Mouse (Mus musculus): ENCODE results near the gene Kif1a. TPM values are rescaled to one million over a fixed set of nuclear protein-coding genes. Genes with fewer than 3 reads are reported as not detected.

The Kif1a gene
- polyA plus RNA-seq, 1 experiment from 2014 or later: 8.3 TPM

- Histone ChIP-seq H3K27me3 (replicated peaks; ENCODE audit: control insufficient read depth, insufficient read depth, low read length) (peaks cover 38% of the 10 kb centered on the region), H3K9me3 (ENCODE audit: control insufficient read depth) (no peaks in the 10 kb centered on the region), H3K9ac (ENCODE audit: low read depth, low read length) (0 out of 2 replicates have a peak overlapping the region, but pooled peaks have one; percentile 13), H3K4me1 (replicated peaks; ENCODE audit: control insufficient read depth, insufficient read depth, low read length) (0 out of 2 replicates have a peak, but pooled peaks cover 7% of the 10 kb centered on the region), H3K27ac (ENCODE audit: low read depth, low read length) (no peak overlapping the region), H3K4me3 (ENCODE audit: low read depth, low read length) (peak overlapping the region; percentile 43), H3K4me2 (replicated peaks; ENCODE audit: low read depth) (peak overlapping the region; percentile 72), H3K36me3 (ENCODE audit: control insufficient read depth, insufficient read depth) (no peaks in the 10 kb centered on the region)
- 2% methylated on average over 49 of the region's 49 CpGs for WGBS
- TF ChIP-seq CTCF (IDR thresholded peaks at IDR 0.05; ENCODE audit: low read depth): no peak
- ATAC-seq: peak; percentile 26; the same call in 1 of the 2 replicates
Measured at GRCm38 (mm10) chr1:93100576-93101491, 917 bp downstream of the Kif1a start.

- Histone ChIP-seq H3K4me1 (replicated peaks; ENCODE audit: control insufficient read depth, insufficient read depth, low read length) (0 out of 2 replicates have a peak, but pooled peaks cover 7% of the 10 kb centered on the region), H3K27me3 (replicated peaks; ENCODE audit: control insufficient read depth, insufficient read depth, low read length) (peaks cover 38% of the 10 kb centered on the region), H3K36me3 (ENCODE audit: control insufficient read depth, insufficient read depth) (no peaks in the 10 kb centered on the region), H3K9ac (ENCODE audit: low read depth, low read length) (0 out of 2 replicates have a peak overlapping the region, but pooled peaks have one; percentile 13), H3K9me3 (ENCODE audit: control insufficient read depth) (no peaks in the 10 kb centered on the region), H3K27ac (ENCODE audit: low read depth, low read length) (no peak overlapping the region), H3K4me2 (replicated peaks; ENCODE audit: low read depth) (peak overlapping the region; percentile 72), H3K4me3 (ENCODE audit: low read depth, low read length) (peak overlapping the region; percentile 43)
- WGBS: 4% methylated on average over 18 of the region's 18 CpGs
- peak; percentile 25; the same call in 1 of the 2 replicates for ATAC-seq
- TF ChIP-seq CTCF (IDR thresholded peaks at IDR 0.05; ENCODE audit: low read depth): no peak
Measured at GRCm38 (mm10) chr1:93100243-93100575, 1.5 kb downstream of the Kif1a start.

- H3K27me3 ChIP-seq (replicated peaks; ENCODE audit: control insufficient read depth, insufficient read depth, low read length): peaks cover 38% of the 10 kb centered on the region
Measured at GRCm38 (mm10) chr1:93098956-93099355, 2.8 kb downstream of the Kif1a start.

GRCm38 (mm10) chr1:93092582-93092981 lies 9.2 kb downstream of the Kif1a start:
- no peaks in the 10 kb centered on the region for H3K9me3 ChIP-seq (ENCODE audit: control insufficient read depth)
- H3K27ac ChIP-seq (ENCODE audit: low read depth, low read length): no peak overlapping the region
- H3K4me3 ChIP-seq (ENCODE audit: low read depth, low read length): no peak overlapping the region
- H3K27me3 ChIP-seq (replicated peaks; ENCODE audit: control insufficient read depth, insufficient read depth, low read length): no peaks in the 10 kb centered on the region
- H3K4me1 ChIP-seq (replicated peaks; ENCODE audit: control insufficient read depth, insufficient read depth, low read length): no peaks in the 10 kb centered on the region
- H3K36me3 ChIP-seq (ENCODE audit: control insufficient read depth, insufficient read depth): no peaks in the 10 kb centered on the region
- H3K9ac ChIP-seq (ENCODE audit: low read depth, low read length): no peak overlapping the region
- no peak overlapping the region for H3K4me2 ChIP-seq (replicated peaks; ENCODE audit: low read depth)
- TF ChIP-seq CTCF (IDR thresholded peaks at IDR 0.05; ENCODE audit: low read depth): no peak
- WGBS: 92% methylated on average over 3 of the region's 3 CpGs
- ATAC-seq: no peak

More at GRCm38 (mm10) chr1:93098956-93099355, 2.8 kb downstream of the Kif1a start:
- no peak for ATAC-seq
- no peak overlapping the region for H3K4me2 ChIP-seq (replicated peaks; ENCODE audit: low read depth)
- no peak for TF ChIP-seq CTCF (IDR thresholded peaks at IDR 0.05; ENCODE audit: low read depth)
- H3K4me3 ChIP-seq (ENCODE audit: low read depth, low read length): no peak overlapping the region
- no peaks in the 10 kb centered on the region for H3K36me3 ChIP-seq (ENCODE audit: control insufficient read depth, insufficient read depth)
- no peak overlapping the region for H3K9ac ChIP-seq (ENCODE audit: low read depth, low read length)
- 86% methylated on average over 5 of the region's 5 CpGs for WGBS
- H3K9me3 ChIP-seq (ENCODE audit: control insufficient read depth): no peaks in the 10 kb centered on the region
- H3K27ac ChIP-seq (ENCODE audit: low read depth, low read length): no peak overlapping the region
- 0 out of 2 replicates have a peak, but pooled peaks cover 7% of the 10 kb centered on the region for H3K4me1 ChIP-seq (replicated peaks; ENCODE audit: control insufficient read depth, insufficient read depth, low read length)

DNA sequence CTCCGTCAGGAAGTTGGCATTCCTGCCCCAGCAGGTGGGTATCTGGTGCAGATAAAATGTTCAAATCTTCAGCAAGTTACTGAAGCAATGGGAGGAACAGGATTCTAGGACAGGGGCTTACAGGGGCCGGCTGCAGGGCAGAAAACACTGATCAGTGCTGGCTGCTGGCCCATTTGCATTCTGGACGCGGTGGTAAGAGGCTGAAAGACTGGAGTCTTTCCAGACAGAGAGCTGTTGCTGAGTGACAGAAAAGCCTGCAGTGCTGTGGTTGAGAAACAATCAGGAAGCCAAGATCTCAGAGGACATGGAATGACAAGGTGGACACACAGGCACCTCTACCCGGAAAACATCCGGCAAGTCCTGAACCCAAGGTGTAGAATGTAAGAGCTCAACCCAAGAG lies 16.6 kb downstream of the Kif1a start:
- no peaks in the 10 kb centered on the region for H3K4me1 ChIP-seq (replicated peaks; ENCODE audit: control insufficient read depth, insufficient read depth, low read length)
- no peak overlapping the region for H3K27ac ChIP-seq (ENCODE audit: low read depth, low read length)
- no peak overlapping the region for H3K9ac ChIP-seq (ENCODE audit: low read depth, low read length)
- no peak overlapping the region for H3K4me3 ChIP-seq (ENCODE audit: low read depth, low read length)
- no peak for ATAC-seq
- no peaks in the 10 kb centered on the region for H3K9me3 ChIP-seq (ENCODE audit: control insufficient read depth)
- 69% methylated on average over 6 of the region's 6 CpGs for whole genome bisulfite sequencing
- no peak for TF ChIP-seq CTCF (IDR thresholded peaks at IDR 0.05; ENCODE audit: low read depth)
- H3K27me3 ChIP-seq (replicated peaks; ENCODE audit: control insufficient read depth, insufficient read depth, low read length): no peaks in the 10 kb centered on the region
- no peaks in the 10 kb centered on the region for H3K36me3 ChIP-seq (ENCODE audit: control insufficient read depth, insufficient read depth)
- no peak overlapping the region for H3K4me2 ChIP-seq (replicated peaks; ENCODE audit: low read depth)

GRCm38 (mm10) chr1:93083420-93084285 lies 18.1 kb downstream of the Kif1a start:
- Histone ChIP-seq H3K4me1 (replicated peaks; ENCODE audit: control insufficient read depth, insufficient read depth, low read length) (no peaks in the 10 kb centered on the region), H3K27me3 (replicated peaks; ENCODE audit: control insufficient read depth, insufficient read depth, low read length) (no peaks in the 10 kb centered on the region), H3K9ac (ENCODE audit: low read depth, low read length) (no peak overlapping the region), H3K4me2 (replicated peaks; ENCODE audit: low read depth) (no peak overlapping the region), H3K27ac (ENCODE audit: low read depth, low read length) (no peak overlapping the region), H3K36me3 (ENCODE audit: control insufficient read depth, insufficient read depth) (no peaks in the 10 kb centered on the region), H3K9me3 (ENCODE audit: control insufficient read depth) (no peaks in the 10 kb centered on the region), H3K4me3 (ENCODE audit: low read depth, low read length) (no peak overlapping the region)
- WGBS: 84% methylated on average over 12 of the region's 12 CpGs
- no peak for ATAC-seq
- TF ChIP-seq CTCF (IDR thresholded peaks at IDR 0.05; ENCODE audit: low read depth): no peak

Data from intestine, postnatal 0 days (tissue).